Mouse (Mus musculus) kidney, postnatal 0 days (tissue): ENCODE data around the gene Pkn1. TPM values are rescaled to one million over a fixed set of nuclear protein-coding genes. Genes with fewer than 3 reads are reported as not detected.

ENCODE experiments used
- ATAC-seq: fragments of 200-750 bp; cut with Nextera tagmentation; replicated peaks from 2 replicates; pipeline ENCODE4 v1.8.0; 2017; ENCODE audit warnings: low read depth, moderate number of reproducible peaks, moderate TSS enrichment, moderate library complexity; ENCODE audit not compliant: low FRiP score
- DNase-seq: peaks from one replicate; pipeline ENCODE4 v3.0.0-alpha.2; 2016; ENCODE audit warnings: low spot score
- H3K27ac ChIP-seq: fragments of 300-500 bp; sonication (generic); 2 replicates; pipeline ENCODE4 v1.5.1; 2014; ENCODE audit warnings: mild to moderate bottlenecking
- H3K27me3 ChIP-seq: fragments of 300-500 bp; sonication (generic); 2 replicates; pipeline ENCODE4 v1.6.1; 2014; ENCODE audit warnings: low read length, mixed read lengths; ENCODE audit not compliant: insufficient read depth
- H3K36me3 ChIP-seq: fragments of 300-500 bp; sonication (generic); 2 replicates; pipeline ENCODE4 v1.6.1; 2014; ENCODE audit warnings: low read length, mixed read lengths; ENCODE audit not compliant: insufficient read depth
- H3K4me1 ChIP-seq: fragments of 300-500 bp; sonication (generic); replicated peaks from 2 replicates; pipeline ENCODE4 v1.6.1; 2014; ENCODE audit warnings: antibody characterized with exemption, low read length, mixed read lengths; ENCODE audit not compliant: insufficient read depth
- H3K4me2 ChIP-seq: fragments of 300-500 bp; sonication (generic); 2 replicates; pipeline ENCODE4 v1.6.1; 2014; ENCODE audit warnings: mild to moderate bottlenecking, low read length, moderate library complexity, mixed read lengths
- H3K4me3 ChIP-seq: fragments of 300-500 bp; sonication (generic); replicated peaks from 2 replicates; pipeline ENCODE4 v1.5.1; 2014; ENCODE audit warnings: low read depth, low read length
- H3K9ac ChIP-seq: fragments of 300-500 bp; sonication (generic); 2 replicates; pipeline ENCODE4 v1.6.1; 2014; ENCODE audit warnings: low read depth, low read length
- H3K9me3 ChIP-seq: fragments of 300-500 bp; sonication (generic); replicated peaks from 2 replicates; pipeline ENCODE4 v1.6.1; 2016; ENCODE audit warnings: low read length, inconsistent platforms, mixed read lengths
- CTCF ChIP-seq: IDR thresholded peaks from 2 replicates; pipeline ENCODE4 v1.5.1; 2016; ENCODE audit warnings: antibody characterized with exemption, low read depth, mild to moderate bottlenecking, moderate library complexity
- WGBS: fragments of 180-500 bp; shearing (Covaris S2); extraction: QIAGEN DNeasy Blood & Tissue Kit; methylation state at CpG from one replicate; pipeline ENCODE4 v1.1.7; 2014; 5-methylcytosine and 5-hydroxymethylcytosine counted together
- microRNA-seq: library from miRNA; unstranded; fragments of <30 nt; microRNA quantifications from one replicate; pipeline ENCODE4, GENCODE M21; 2016
- polyA plus RNA-seq: library from polyadenylated mRNA; unstranded; fragments of >200 nt; fragmentation: Nextera tagmentation; extraction: Ambion mirVana; gene quantifications from 2 replicates; pipeline ENCODE4 v1.2.1, GENCODE M21; 2015

Gene Pkn1
- polyA plus RNA-seq, 1 experiment from 2014 or later = 31.0 TPM

- Histone ChIP-seq H3K36me3 (no peaks in the 10 kb centered on the region), H3K9me3 (no peaks in the 10 kb centered on the region), H3K4me3 (no peak overlapping the region), H3K27me3 (no peaks in the 10 kb centered on the region), H3K9ac (no peak overlapping the region), H3K4me1 (no peaks in the 10 kb centered on the region), H3K4me2 (no peak overlapping the region), H3K27ac (no peak overlapping the region)
- no peak for TF ChIP-seq CTCF
- 77% methylated on average over 9 of the region's 9 CpGs for WGBS
- ATAC-seq (no peak), DNase-seq (no peak)
Observed at GRCm38 (mm10) chr8:83619568-83620285, 79.3 kb downstream of the Pkn1 start.

DNA sequence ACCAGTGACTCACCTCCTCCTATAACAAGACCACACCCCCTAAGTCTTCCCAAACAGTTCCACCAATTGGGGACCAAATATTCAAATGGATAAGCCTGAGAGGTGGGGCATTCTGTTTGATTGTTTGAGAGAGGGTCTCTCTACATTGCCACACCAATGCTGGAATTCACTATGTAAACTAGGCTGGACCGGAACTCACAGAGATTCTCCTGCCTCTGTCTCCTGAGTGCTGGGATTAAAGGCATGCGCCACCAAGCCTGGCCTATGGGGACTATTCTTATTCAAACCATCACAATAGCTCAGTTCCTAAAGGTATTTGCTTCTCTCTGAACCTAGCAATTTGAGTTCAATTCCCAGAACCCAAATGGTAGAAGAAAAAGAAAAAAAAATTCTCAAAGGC is 80.4 kb downstream of the Pkn1 start:
- H3K9ac ChIP-seq = no peak overlapping the region
- H3K9me3 ChIP-seq = no peaks in the 10 kb centered on the region
- 96% methylated on average over 2 of the region's 2 CpGs for WGBS
- ATAC-seq = no peak
- no peak overlapping the region for H3K4me3 ChIP-seq
- DNase-seq = no peak
- no peak overlapping the region for H3K27ac ChIP-seq
- no peaks in the 10 kb centered on the region for H3K36me3 ChIP-seq
- H3K4me2 ChIP-seq = no peak overlapping the region
- no peaks in the 10 kb centered on the region for H3K27me3 ChIP-seq
- H3K4me1 ChIP-seq = no peaks in the 10 kb centered on the region
- no peak for TF ChIP-seq CTCF

GRCm38 (mm10) chr8:83617111-83617510 is 81.9 kb downstream of the Pkn1 start:
- 82% methylated on average over 2 of the region's 2 CpGs for WGBS
- DNase-seq (no peak), ATAC-seq (no peak)
- no peak overlapping the region for H3K4me3 ChIP-seq
- H3K4me2 ChIP-seq = no peak overlapping the region
- H3K27me3 ChIP-seq = no peaks in the 10 kb centered on the region
- TF ChIP-seq CTCF = no peak
- H3K9me3 ChIP-seq = no peaks in the 10 kb centered on the region
- no peaks in the 10 kb centered on the region for H3K4me1 ChIP-seq
- H3K9ac ChIP-seq = no peak overlapping the region
- H3K27ac ChIP-seq = no peak overlapping the region
- H3K36me3 ChIP-seq = peaks cover 9% of the 10 kb centered on the region

- no peak overlapping the region for H3K9ac ChIP-seq
- H3K4me3 ChIP-seq = no peak overlapping the region
- TF ChIP-seq CTCF = no peak
- DNase-seq (no peak), ATAC-seq (no peak)
- H3K4me1 ChIP-seq = no peaks in the 10 kb centered on the region
- no peak overlapping the region for H3K4me2 ChIP-seq
- H3K36me3 ChIP-seq = peaks cover 14% of the 10 kb centered on the region
- no peaks in the 10 kb centered on the region for H3K27me3 ChIP-seq
- no peak overlapping the region for H3K27ac ChIP-seq
- no peaks in the 10 kb centered on the region for H3K9me3 ChIP-seq
Observed at GRCm38 (mm10) chr8:83616625-83617024, 82.4 kb downstream of the Pkn1 start.

Small RNA genes within 50 kb of the gene (microRNA-seq; reads per million reads assigned to microRNA genes)
- not detected for gene Mir1668

Other genes starting within 250 kb of the Pkn1 start
- gene Scoc, start 240.8 kb downstream of the Pkn1 start, polyA plus RNA-seq = 138 and 139 TPM in 2 replicates
- gene Olfr370, start 163.4 kb downstream of the Pkn1 start, polyA plus RNA-seq = not detected in 2 replicates
- 502 and 515 TPM in 2 replicates for gene Ndufb7, start 132.5 kb downstream of the Pkn1 start, polyA plus RNA-seq
- 560 and 574 TPM in 2 replicates for gene Tecr, start 91.2 kb downstream of the Pkn1 start, polyA plus RNA-seq
- gene Dnajb1, start 91.0 kb downstream of the Pkn1 start, polyA plus RNA-seq = 30.2 and 35.3 TPM in 2 replicates
- gene Gipc1, start 46.5 kb downstream of the Pkn1 start, polyA plus RNA-seq = 197 and 212 TPM in 2 replicates
- 9.4 and 9.8 TPM in 2 replicates for gene Ptger1, start 32.5 kb downstream of the Pkn1 start, polyA plus RNA-seq
- 110 and 128 TPM in 2 replicates for gene Ddx39, start 16.0 kb upstream of the Pkn1 start, polyA plus RNA-seq
- gene Adgre5, start 42.1 kb upstream of the Pkn1 start, polyA plus RNA-seq = 37.8 and 40.8 TPM in 2 replicates
- 11.5 and 14.4 TPM in 2 replicates for gene Adgrl1, start 200.9 kb upstream of the Pkn1 start, polyA plus RNA-seq